Mouse (Mus musculus) right cerebral cortex, adult 18-20 months (tissue): ENCODE data around the gene Hoxd9.
A peak's percentile ranks its signal among the peaks of the same experiment; 100 is the strongest.

Experiments
- DNase-seq: peaks from one replicate; pipeline ENCODE4 v3.0.0; 2022; ENCODE audit warnings: mixed read lengths

Hoxd9 gene

DNA sequence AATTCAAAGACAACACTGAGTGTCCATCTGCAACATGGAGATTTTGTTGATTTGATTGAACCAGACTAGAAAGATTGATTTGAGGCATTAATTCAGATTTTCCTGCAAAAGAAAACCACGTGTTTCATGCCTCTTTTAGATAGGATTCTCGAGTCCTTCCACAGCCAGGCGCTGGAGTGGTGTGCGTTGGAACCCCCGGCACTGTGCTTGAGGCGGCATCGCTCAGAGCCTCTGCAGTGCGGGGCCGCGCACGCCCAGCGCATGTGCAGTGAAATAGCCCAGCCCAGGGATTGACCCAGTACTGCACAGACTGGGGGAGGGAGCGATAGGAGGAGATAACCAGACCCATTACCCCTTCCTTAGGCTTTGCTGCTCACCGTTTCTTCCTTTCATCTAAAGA, 17.4 kb downstream of the Hoxd9 start:
- no peak for DNase-seq

DNA sequence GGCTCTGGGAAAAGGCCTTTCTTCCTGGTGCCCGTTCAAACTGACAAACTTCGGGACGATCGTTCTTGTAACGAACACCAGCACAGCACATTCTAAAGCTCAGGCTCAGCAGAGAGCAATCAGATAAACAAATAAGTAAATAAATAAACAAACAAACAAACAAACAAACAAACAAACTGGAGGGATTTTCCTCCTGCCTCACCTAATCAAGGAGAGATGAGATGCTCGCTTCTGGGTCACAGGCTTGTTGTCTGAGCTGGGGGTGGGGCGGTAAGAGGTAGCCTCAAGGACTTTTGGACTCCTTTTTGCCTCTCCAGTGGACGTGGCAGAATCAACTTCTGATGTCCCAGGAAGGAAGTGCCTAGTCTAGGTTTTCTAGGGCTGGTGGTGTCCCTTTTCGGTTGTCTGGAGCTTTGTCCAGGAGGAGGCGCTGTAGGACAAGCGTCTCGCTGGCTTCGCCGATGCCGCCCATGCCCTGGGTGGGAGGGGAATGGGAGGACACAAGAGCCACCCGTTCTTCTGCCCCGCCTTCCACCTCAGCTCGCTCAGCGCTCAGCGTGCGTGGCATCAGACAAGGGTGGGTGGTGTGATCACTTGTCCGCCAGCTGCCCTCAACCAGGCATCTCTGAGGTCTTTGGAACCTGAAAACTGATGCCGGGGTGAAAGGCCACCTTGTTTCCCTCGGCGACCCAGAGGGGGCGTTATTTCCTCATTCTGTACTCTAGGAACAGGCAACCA, 18.1 kb downstream of the Hoxd9 start:
- DNase-seq: peak; percentile 68

DNA sequence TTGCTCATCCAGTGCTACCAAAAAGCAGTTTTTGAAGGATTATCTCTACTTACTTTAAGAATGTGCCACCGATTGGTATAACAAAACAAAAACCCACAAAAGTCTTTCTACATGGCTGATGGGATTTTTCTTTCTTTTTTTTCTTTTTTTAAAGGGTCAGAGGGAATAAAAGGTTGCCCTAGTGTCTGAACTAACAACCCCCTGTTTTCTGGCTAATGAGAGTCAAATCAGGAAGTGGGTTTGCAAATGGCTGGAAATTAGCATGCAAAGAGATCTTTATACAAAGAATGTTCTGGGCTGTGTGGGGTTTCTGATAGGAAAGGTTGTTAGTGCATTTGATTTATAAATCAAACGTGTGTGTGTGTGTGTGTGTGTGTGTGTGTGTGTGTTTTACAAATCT, 22.9 kb downstream of the Hoxd9 start:
- DNase-seq: no peak

GRCm38 (mm10) chr2:74720955-74721491, 23.5 kb downstream of the Hoxd9 start:
- DNase-seq: no peak

DNA sequence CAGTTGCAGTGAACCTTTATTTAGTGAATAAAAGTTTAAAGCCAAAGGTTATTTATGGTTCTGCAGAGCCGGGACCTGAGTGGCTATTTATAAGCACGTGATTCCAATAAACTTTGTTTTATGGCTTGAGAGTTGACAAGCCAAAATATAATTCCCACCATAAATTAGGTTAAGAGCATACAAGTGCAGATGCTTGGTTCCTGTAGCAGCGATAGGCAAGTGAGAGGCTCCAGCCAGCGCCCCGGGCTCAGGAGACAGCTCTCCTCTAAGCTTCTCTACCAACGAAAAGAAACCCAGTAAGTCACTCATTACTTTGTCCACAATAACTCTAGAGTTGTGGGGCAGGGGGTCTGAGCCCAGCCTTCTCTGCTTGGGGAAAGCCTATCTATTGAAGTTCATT, 24.4 kb downstream of the Hoxd9 start:
- no peak for DNase-seq

DNA sequence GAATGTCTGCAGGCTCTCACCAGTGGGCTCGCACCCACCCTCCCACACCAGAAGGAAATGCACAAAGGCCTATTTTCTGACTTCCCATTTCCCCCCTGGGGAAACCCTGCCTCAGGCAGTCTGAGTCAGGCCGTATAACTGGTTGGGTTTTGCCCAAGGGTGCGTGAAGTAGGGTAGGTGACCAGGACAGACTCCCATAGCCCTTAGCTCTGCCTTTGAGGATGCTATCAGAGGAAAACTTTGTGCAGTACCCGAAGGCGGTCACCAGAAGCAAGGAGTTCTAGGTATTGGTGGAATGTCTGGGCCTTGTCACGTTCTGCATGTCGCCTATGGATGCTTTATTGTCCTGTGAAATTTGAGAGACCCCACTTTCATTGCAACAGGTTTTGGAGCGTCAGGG, 25.4 kb downstream of the Hoxd9 start:
- DNase-seq: no peak

DNA sequence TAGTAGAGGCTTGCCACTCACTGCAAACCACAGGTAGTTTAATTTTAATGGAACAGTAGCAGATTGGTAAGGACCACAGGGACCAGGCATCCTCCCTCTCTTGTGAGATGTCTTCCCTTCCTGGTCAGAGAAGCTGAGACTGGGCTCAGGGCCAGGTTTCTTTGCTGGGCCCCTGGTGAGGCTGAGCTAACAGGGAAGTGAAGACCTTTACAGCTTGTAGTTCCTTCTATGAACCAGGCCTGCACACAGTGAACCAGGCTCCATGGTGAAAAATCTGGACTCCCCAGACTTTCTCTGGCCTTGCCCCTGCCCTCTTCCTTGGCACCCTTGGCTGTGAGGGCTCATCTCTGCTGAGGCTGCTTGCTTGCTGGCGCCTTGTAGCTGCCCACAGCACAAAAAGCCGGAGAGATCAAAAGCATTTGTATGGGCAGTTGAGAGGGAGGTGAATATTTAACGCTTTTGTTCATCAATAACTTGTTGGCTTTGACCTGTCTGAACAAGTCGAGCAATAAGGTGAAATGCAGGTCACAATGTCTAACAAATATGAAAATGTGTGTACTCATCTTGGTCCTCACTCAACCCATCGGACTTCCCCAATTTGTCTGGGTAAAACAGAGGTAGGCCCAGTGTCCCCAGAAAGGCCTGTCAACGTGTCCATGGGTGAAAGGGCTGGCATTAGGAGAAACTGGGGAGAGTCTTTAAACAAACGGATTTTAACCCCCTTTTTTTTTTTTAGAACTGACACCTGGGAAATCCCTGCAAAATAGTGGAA, 26.9 kb downstream of the Hoxd9 start:
- DNase-seq: no peak

GRCm38 (mm10) chr2:74725171-74725570, 27.6 kb downstream of the Hoxd9 start:
- no peak for DNase-seq

DNA sequence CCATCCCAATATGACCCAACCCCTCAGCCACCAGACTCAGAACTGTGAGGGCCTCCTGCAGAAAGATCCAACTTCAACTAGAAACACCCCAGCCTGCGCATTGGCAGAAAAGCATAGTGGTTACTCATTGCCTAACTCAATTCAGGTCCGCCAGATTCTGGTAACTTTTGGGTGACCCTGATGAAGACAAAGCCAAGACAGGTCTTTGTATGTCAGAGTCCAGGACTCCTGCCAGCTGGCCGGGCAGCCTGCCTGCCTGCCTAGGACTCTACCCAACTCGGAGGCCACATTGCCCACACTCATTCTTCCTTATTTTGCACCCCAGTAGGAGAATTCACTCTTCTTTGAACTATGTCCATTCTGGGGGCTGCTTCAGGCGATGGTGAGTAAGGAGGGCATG, 29.0 kb downstream of the Hoxd9 start, which contains the start of gene Gm28230:
TSS of gene Gm28230 (plus strand) at position 178 of the 400 bp plus-strand sequence.
- no peak for DNase-seq

- DNase-seq: no peak
These were observed 29.6 kb downstream of the Hoxd9 start for GRCm38 (mm10) chr2:74726973-74727639.

GRCm38 (mm10) chr2:74727640-74728302, 30.2 kb downstream of the Hoxd9 start:
- DNase-seq: no peak

- no peak for DNase-seq
These were observed 30.8 kb downstream of the Hoxd9 start for GRCm38 (mm10) chr2:74728303-74728680.

DNA sequence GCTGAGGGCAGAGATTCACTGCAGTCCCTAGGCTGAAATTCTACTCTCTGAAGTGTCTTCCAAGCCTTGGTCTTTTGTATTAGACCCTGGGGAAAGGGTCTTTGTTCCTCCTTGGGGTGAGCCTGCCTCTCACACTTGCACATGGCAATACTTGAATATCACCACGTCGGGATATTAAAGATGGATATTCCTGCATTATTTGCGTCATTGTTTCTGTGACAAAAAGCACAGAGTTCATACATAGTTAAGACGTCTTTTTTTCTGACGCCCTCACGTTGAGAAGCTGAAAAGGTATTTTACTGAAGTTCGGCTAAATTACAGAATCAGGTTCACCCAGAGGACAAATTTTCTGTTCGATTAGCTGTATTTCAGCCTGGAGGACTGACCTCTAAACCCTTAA, 32.8 kb downstream of the Hoxd9 start:
- DNase-seq: no peak

DNA sequence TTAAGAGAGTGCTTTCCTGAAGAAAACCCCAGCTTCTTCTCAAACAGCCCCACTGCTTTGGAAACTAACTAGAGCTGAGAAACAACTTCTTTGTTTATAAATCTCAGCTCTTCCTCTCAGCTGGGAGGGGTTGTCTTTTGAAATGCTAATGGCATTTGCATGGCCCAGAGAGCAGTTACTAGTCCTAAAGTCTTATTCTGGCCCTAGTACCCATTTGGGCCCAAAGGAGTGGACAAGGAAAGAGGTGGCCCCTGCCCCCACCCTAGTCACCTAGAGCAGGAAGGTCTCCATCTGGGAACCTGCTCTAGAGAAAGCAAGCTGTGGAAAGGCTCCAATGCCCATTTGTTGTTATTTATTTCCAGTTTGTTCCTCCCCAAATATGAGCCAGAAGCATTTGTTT, 33.5 kb downstream of the Hoxd9 start:
- DNase-seq: no peak

DNA sequence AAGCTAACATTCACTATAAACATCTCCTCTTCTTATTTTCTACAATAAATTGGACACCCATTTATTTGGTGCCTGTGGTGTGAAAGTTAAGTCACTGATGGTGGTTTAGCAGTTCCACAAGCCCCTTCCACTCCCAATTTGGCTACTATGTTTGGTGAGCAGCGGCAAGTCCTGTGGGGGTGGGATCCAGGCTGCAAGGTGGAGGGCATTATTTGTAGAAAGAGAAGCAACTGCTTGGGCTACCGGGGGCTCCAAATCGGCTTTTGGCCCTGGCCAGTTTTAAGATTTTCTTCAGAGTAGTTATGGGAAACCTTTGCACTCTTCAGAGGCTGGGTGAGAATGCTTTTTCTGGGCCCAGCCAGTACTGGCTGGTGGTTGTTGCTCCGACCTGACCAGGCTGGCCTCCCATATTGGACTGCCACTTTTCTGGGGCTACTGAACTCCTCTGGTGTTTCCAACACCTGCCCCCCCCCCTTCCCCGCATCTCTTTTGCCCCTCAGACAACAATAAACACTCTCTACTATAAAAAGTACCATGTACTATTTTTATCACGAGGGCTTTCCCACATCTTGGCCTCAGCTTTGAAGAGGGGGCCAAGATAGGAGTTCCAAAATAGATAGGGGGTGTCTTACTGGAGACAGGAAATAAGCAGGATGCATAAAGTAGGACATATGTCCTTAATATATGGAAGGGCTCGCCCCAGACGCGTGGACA, 34.4 kb downstream of the Hoxd9 start:
- no peak for DNase-seq

DNA sequence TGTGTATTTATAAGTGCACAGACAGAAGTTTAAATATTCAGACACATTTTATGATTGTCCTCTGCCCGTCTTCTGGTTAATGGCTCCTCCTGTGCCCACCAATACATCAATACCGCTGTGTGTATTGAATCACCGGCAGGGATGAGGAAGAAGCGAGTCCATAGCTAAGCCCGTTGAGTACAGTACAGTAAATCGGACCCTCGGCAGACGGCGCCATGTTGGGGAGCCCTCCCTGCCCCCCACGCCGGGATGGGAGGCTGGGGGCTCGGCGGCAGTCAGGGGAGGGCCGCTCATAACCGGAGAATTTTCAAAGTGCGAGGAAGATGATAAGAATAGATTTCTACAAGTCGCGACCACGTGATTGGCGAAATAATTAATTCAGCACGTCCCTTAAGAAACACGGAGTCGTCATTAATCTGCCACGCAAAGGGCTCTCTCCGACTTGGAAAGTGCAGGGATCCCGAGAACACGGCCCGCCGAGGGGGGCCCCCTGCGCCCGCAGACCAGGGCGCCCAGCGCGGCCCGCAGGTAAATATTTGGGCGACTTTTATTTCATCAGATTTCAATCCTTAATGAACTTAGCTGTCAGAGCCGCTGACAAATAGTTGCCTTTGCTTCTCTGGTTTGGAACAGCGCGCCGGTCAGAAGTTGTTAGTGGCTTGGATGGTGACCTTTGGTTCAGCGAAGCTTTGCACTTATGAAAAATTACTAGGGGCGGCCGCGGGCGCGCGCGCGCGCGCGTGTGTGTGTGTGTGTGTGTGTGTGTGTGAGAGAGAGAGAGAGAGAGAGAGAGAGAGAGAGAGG, 35.2 kb downstream of the Hoxd9 start:
- DNase-seq: no peak

DNA sequence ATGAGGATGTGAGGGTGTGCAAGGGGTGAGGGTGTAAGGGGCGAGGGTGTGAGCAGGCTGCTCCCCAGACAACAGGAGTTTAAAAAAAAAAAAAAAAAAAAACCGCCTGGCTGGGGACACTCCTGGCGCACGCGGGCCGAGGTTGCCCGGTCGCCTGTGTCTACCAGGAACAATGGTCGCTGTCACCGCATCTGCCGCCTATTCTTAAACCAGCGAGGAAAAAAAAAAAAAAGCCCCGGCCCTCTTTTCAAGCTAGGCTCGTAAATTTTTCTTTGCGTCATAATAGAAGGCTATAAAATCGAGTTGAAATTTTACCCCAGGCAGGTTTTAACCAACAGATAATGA, 35.8 kb downstream of the Hoxd9 start:
- no peak for DNase-seq

- DNase-seq: no peak
These were observed 36.2 kb downstream of the Hoxd9 start for GRCm38 (mm10) chr2:74733765-74734164.

DNA sequence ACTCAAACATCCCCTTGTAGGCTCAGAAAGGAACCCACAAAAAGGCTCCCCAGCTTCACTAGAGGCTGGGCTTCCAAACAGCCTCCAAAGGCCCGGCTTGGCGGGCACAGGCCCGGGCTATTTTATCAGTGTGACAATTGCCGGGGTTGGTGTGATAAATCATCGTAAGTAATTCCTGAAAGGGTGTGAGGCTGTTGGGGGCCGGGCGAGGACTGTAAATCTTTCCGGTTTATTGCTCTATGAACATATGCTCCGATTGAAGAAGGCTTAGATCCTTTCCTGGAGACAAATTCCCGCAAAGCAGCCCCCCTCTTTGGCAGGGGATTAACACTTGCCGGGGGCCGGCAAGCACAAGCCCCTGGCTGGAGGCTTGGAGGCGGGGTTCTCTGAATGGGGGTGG, 36.9 kb downstream of the Hoxd9 start:
- no peak for DNase-seq

- DNase-seq: no peak
These were observed 37.7 kb downstream of the Hoxd9 start for GRCm38 (mm10) chr2:74734996-74735811.
